Mouse (Mus musculus): ENCODE results near the gene Tspan17. TPM values are rescaled to one million over a fixed set of nuclear protein-coding genes. Genes with fewer than 3 reads are reported as not detected.

Gene Tspan17
- polyA plus RNA-seq, 1 experiment from 2014 or later = 5.2 TPM

DNA sequence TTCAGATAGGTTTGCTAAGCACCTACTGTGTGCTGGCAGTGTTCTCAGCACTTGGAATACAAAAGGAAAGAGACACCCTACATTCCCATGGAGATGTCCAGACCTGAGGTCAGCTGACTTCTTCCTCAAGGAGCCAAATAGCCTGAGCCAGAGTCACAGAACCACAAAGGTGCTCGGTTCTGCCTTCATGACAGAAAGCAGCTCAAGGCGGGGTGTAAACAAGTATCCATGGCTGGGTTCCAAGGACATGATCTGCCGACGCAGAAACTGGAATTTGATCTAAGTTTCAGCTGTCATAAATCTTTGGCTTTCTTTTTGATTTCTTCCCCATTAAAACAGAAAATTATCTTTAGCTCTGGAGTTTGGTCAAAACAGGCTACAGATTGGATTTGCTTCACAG, 11.0 kb downstream of the Tspan17 start:
- Histone ChIP-seq H3K27me3 (ENCODE audit: insufficient read depth, poor library complexity, severe bottlenecking) (peaks cover 45% of the 10 kb centered on the region), H3K4me1 (no peaks in the 10 kb centered on the region), H3K27ac (no peak overlapping the region), H3K36me3 (no peaks in the 10 kb centered on the region), H3K4me3 (peak overlapping the region; percentile 31; the same call in 1 of the 2 replicates), H3K9me3 (no peaks in the 10 kb centered on the region)
- 75% methylated on average over 4 of the region's 4 CpGs for WGBS
- DNase-seq (ENCODE audit: low spot score) = no peak

DNA sequence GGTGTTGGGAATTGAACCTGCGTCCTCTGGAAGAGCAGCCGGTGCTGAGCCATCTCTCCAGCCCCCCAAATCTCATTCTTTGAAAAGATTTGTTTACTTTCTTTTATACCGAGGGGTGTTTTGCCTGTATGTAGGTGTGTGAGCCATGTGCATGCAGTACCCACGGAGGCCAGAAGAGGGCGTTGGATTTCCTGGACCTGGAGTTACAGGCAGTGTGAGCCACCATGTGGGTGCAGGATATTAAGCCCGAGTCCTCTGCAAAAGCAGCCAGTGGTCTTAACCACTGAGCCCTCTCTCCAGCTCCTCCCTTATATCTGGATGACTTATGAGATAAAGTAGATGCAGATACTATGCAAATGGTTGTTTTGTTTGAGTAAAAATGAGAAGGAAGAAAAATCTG, 13.8 kb downstream of the Tspan17 start:
- Histone ChIP-seq H3K36me3 (no peaks in the 10 kb centered on the region), H3K9me3 (no peaks in the 10 kb centered on the region), H3K4me3 (no peak overlapping the region), H3K27ac (no peak overlapping the region), H3K4me1 (no peaks in the 10 kb centered on the region), H3K27me3 (ENCODE audit: insufficient read depth, poor library complexity, severe bottlenecking) (peaks cover 57% of the 10 kb centered on the region)
- no peak for DNase-seq (ENCODE audit: low spot score)
- 78% methylated on average over 6 of the region's 6 CpGs for WGBS

DNA sequence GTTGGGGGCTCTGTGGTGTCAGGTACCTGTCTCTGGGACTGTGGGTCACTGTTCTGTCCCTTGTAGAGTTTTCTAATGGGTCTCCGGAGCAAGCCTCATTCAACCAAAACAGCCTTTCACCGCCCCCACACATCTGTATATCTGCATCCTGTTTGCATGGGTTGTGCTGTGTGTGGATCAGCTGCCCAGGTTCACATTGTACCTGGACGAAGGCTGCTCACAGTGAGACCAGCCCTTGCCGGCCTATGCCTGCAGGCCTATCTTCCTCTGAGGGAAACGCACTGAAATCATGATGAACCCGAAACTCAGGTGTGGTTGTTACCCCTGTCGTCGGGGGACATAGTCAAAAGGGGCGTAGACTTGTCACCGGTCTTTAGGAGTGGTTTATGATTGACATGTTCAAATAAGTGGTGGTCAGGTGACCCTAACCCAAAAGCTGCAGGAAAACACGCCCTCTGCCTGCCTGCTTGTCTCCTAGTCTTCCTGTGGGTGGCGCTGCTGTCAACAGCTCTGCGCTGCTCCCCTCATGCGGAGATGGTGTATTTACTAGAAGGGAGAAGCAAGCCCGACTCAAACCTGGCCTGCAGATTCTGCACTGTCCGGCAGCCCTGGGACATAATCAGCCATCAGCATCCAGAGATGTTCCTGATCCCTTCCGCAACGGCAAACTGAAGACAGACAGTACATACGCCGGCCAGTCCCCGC, 16.1 kb downstream of the Tspan17 start:
- peaks cover 50% of the 10 kb centered on the region for H3K27me3 ChIP-seq (ENCODE audit: insufficient read depth, poor library complexity, severe bottlenecking)
- H3K4me3 ChIP-seq = no peak overlapping the region
- WGBS = 39% methylated on average over 21 of the region's 21 CpGs
- H3K9me3 ChIP-seq = no peaks in the 10 kb centered on the region
- H3K36me3 ChIP-seq = no peaks in the 10 kb centered on the region
- no peak for DNase-seq (ENCODE audit: low spot score)
- H3K4me1 ChIP-seq = no peaks in the 10 kb centered on the region
- H3K27ac ChIP-seq = no peak overlapping the region

DNA sequence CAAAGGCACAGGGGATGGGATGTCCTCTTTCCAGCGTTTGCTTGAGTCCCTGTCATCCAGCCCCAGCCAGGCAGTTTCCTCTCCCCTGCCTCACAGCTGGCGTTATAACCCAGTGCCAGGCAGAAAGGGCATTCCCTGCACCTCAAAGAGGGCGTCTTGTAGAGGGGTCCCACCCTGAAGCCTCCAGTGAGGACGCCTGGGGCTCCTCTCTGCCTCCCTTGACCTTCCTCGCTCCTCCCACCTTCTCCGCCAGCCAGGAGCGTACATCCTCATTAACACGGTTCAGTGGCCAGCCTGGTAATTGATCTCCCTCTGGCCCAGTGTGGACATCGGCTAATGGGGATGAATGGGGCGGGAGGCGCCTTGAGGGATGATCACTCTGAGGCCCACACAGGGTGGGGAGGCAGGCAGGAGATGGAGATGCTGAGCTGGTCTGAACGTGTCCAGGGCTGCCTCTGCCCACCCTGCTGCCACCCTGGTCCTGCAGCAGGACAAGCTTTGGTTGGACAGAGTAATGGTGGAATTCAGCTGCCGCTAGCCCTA, 17.3 kb downstream of the Tspan17 start:
- no peaks in the 10 kb centered on the region for H3K4me1 ChIP-seq
- no peak overlapping the region for H3K4me3 ChIP-seq
- no peak overlapping the region for H3K27ac ChIP-seq
- no peaks in the 10 kb centered on the region for H3K9me3 ChIP-seq
- H3K27me3 ChIP-seq (ENCODE audit: insufficient read depth, poor library complexity, severe bottlenecking) = peaks cover 50% of the 10 kb centered on the region
- no peaks in the 10 kb centered on the region for H3K36me3 ChIP-seq
- WGBS = 55% methylated on average over 13 of the region's 13 CpGs
- DNase-seq (ENCODE audit: low spot score) = no peak

DNA sequence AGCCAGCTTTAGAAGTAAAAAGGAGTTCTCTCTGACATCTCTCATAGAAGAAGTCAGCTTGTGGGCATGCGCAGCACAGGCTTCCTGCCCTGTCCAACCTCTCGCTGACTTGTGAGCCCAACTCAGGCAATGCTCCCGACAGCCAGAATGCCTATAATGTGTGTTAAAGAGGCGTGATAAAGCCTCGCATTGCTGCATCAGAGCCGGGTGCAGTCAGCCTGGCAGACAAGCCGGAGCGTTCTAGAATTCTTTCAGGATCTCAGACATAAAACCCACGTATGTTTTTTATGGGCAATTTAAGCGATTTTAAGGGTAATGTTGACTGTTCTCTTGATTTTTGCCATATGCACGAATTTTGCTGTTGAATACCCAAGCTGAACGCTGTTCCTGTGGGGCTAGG, 18.9 kb downstream of the Tspan17 start:
- 70% methylated on average over 12 of the region's 12 CpGs for WGBS
- Histone ChIP-seq H3K4me1 (no peaks in the 10 kb centered on the region), H3K36me3 (no peaks in the 10 kb centered on the region), H3K9me3 (no peaks in the 10 kb centered on the region), H3K27ac (no peak overlapping the region), H3K27me3 (ENCODE audit: insufficient read depth, poor library complexity, severe bottlenecking) (peaks cover 50% of the 10 kb centered on the region), H3K4me3 (no peak overlapping the region)
- no peak for DNase-seq (ENCODE audit: low spot score)

DNA sequence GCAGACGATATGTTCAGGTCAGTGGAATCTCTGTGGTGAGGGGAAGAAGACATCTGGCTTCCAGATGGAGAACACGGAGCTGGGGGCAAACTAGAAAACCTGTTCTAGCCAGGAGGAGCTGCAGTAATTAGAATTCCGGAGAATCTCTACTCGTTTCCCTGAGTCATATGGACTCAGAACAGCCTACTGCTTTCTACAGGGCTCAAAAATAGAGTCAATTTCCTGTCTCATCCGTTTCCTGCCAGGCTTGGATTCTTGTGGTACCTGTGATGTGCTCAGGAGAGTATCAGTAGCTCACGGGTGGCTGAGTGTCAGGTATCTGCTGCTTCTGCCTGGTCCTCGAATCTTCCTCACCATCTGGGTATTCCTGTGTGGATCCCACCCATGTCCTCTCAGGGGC, 22.3 kb downstream of the Tspan17 start:
- DNase-seq (ENCODE audit: low spot score) = no peak

DNA sequence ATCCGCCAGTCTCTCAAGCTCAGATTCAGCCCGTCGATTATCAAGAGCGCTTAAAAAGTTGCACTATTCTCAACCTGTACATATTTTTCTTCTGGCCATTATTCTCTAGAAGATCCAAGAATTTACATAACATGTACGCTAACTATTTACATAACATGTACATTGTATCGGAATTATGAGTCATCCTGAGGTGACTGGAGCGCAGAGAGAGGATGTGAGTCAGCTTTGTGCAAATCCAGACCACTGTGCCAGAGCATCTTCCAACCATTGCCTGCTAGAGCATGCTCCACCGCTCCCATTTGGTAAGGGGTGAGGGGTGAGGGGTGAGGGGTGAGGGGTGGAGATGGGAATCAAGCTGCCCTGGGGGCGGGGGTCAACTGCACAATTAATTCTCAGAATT, 24.2 kb downstream of the Tspan17 start:
- H3K27me3 ChIP-seq (ENCODE audit: insufficient read depth, poor library complexity, severe bottlenecking) = peaks cover 20% of the 10 kb centered on the region; the same call in 1 of the 2 replicates
- no peaks in the 10 kb centered on the region for H3K36me3 ChIP-seq
- H3K9me3 ChIP-seq = no peaks in the 10 kb centered on the region
- no peak for DNase-seq (ENCODE audit: low spot score)
- 0 out of 2 replicates have a peak, but pooled peaks cover 6% of the 10 kb centered on the region for H3K4me1 ChIP-seq
- H3K4me3 ChIP-seq = no peak overlapping the region
- 83% methylated on average over 9 of the region's 9 CpGs for WGBS
- H3K27ac ChIP-seq = no peak overlapping the region

More for the DNA sequence above, 22.3 kb downstream of the Tspan17 start:
- WGBS = 60% methylated on average over 7 of the region's 7 CpGs
- no peaks in the 10 kb centered on the region for H3K4me1 ChIP-seq
- no peaks in the 10 kb centered on the region for H3K9me3 ChIP-seq
- no peak overlapping the region for H3K4me3 ChIP-seq
- peaks cover 23% of the 10 kb centered on the region for H3K27me3 ChIP-seq (ENCODE audit: insufficient read depth, poor library complexity, severe bottlenecking)
- H3K36me3 ChIP-seq = no peaks in the 10 kb centered on the region
- H3K27ac ChIP-seq = no peak overlapping the region

DNA sequence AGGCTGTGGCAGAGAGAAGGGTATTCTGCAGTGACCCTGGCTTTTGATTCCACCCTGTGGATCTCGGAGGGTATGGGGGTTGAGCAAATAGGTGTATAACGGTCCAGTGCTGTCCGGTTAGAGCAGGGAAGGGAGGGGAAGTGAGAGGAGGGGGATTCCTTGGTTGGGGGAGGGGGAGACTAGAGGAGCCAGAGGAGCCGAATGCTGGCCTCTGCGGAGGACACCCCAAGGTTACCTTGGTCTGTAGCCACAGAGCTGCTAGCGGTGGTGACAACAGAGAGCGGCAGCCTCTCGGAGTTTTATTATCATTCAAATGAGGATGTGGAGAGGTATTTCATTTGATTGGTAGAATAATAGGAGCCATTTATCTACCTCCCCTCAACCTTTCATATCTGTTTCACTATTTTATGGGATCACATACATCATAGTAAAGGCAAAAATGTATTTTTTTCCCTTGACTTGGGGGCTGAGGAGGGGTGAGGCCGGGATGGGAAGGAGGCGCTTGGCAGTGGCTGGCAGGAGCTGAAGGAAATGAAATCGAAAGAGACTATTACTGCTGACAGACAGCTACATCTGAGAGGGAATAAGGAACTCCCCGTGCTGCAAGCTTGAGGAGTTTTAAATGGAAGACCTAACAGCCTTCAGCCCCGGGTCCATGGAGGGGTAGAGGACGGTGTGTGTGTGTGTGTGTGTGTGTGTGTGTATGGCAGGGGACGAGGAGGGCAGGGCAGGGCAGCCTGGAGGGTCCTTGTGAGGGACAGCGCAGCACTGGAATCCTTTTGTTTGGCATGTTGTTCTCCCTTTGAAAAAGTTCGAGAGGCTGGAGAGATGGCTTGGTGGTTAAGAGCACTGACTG, 29.4 kb downstream of the Tspan17 start:
- 26% methylated on average over 17 of the region's 17 CpGs for WGBS
- Histone ChIP-seq H3K9me3 (no peaks in the 10 kb centered on the region), H3K4me1 (0 out of 2 replicates have a peak, but pooled peaks cover 7% of the 10 kb centered on the region), H3K27ac (no peak overlapping the region), H3K4me3 (no peak overlapping the region), H3K27me3 (ENCODE audit: insufficient read depth, poor library complexity, severe bottlenecking) (peaks cover 40% of the 10 kb centered on the region), H3K36me3 (no peaks in the 10 kb centered on the region)
- DNase-seq (ENCODE audit: low spot score) = no peak

DNA sequence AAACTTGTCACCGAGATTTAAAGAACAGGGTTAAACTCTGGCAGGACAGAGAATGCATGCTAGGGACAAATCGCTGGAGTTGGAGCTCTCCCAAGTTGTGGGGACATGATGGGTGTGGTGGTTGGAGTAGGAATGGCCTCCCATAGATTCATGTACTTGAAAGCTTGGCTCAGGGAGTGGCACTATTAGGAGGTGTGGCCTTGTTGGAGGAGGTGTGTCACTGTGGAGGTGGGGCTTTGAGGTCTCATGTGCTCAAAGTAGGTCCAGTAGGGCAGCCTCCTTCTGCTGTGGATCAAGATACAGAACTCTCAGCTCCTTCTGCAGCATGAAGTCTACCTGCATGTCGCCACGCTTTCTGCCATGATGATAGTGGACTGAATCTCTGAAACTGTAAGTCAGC, 31.9 kb downstream of the Tspan17 start:
- Histone ChIP-seq H3K27ac (no peak overlapping the region), H3K27me3 (ENCODE audit: insufficient read depth, poor library complexity, severe bottlenecking) (peaks cover 52% of the 10 kb centered on the region), H3K4me1 (peaks cover 19% of the 10 kb centered on the region), H3K36me3 (no peaks in the 10 kb centered on the region), H3K9me3 (no peaks in the 10 kb centered on the region), H3K4me3 (no peak overlapping the region)
- no peak for DNase-seq (ENCODE audit: low spot score)
- WGBS = 75% methylated on average over 4 of the region's 4 CpGs

DNA sequence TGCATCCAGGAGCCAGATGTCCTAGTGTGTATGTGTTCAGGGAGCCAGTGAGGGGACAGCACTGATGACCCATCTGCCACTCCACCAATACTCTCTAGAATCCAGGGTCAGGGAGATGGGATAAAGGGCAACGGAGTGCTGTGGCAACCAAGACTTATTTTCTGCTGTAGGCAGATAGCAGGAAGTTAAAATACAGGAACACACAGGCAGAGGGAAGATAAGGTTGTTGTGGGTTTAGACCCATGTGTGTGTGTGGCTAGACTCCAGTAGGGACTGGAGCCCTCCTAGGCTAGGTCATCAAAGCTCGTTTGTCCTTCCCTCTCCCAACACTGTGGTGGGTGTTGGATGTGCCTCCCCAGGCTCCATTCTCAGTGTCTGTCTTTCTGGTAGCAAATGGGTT, 32.8 kb downstream of the Tspan17 start:
- Histone ChIP-seq H3K4me3 (no peak overlapping the region), H3K36me3 (no peaks in the 10 kb centered on the region), H3K9me3 (no peaks in the 10 kb centered on the region), H3K4me1 (peaks cover 19% of the 10 kb centered on the region), H3K27ac (no peak overlapping the region), H3K27me3 (ENCODE audit: insufficient read depth, poor library complexity, severe bottlenecking) (peaks cover 44% of the 10 kb centered on the region)
- no peak for DNase-seq (ENCODE audit: low spot score)
- 77% methylated on average over 2 of the region's 2 CpGs for WGBS

DNA sequence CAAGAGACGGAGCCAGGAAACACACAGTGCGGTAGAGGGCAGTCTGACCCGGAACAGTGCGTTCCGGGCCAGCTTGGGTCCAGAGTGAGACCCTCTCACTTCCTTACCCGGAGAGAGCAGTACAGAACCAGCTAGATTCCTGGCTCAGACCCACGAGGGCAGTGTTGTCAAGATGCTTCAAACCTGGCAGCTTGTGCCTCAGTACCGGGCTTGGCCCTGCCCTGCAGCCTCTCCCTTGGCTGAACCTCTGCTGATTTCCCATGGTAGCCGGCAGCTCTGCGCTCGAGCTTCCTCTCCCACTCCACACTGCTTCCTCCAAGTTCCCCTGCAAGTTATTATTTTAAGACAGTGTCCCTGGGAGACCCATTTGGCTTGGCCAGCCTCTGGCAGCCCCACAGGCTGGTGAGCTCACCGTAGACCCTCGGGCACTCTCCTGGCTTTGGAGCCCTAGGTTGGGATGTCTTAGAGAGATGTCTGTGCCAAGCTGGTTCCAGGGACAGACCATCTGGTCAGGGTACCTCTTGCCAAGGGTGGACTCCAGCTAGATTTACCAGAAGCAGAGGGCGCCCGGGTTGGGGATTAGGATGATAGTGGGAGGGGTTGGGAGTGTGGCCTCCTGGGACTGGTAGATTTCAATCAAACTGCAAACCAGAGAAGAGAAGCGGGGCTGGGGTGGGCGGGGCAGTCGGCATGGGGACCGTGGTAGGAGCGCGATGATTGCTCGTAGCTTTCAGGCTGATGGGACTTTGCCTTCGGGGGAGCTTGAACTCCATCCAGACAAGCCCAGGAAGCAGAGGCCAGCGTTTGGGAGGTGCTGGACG, 35.1 kb downstream of the Tspan17 start:
- H3K27ac ChIP-seq = no peak overlapping the region
- peaks cover 29% of the 10 kb centered on the region for H3K27me3 ChIP-seq (ENCODE audit: insufficient read depth, poor library complexity, severe bottlenecking)
- WGBS = 16% methylated on average over 25 of the region's 25 CpGs
- H3K4me3 ChIP-seq = peak overlapping the region; percentile 47
- no peaks in the 10 kb centered on the region for H3K9me3 ChIP-seq
- H3K4me1 ChIP-seq = peaks cover 13% of the 10 kb centered on the region
- no peaks in the 10 kb centered on the region for H3K36me3 ChIP-seq
- DNase-seq (ENCODE audit: low spot score) = no peak

DNA sequence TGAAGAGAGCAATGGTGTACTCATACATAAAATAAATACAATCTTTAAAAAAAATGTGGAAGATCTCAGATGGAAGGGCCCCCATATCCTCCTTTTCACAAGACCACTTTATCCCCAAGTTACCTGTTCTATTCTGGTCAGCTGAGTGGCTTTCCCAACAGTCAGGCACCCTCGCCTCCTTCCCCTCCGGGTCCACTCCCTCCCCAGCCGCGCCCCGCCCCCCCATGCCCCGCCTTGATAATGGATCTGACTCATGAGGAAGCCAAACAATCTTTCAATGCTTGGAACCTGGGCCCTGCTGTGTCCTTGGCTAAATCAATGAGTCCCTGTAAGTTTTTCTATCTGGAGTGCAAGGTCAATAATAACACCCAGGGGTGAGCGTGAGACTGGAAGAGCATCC, 38.8 kb downstream of the Tspan17 start:
- Histone ChIP-seq H3K27ac (no peak overlapping the region), H3K9me3 (no peaks in the 10 kb centered on the region), H3K4me3 (no peak overlapping the region), H3K36me3 (no peaks in the 10 kb centered on the region), H3K27me3 (ENCODE audit: insufficient read depth, poor library complexity, severe bottlenecking) (peaks cover 14% of the 10 kb centered on the region), H3K4me1 (peaks cover 18% of the 10 kb centered on the region)
- DNase-seq (ENCODE audit: low spot score) = no peak
- 49% methylated on average over 7 of the region's 7 CpGs for WGBS
